Mouse (Mus musculus) small intestine, adult 2 months (tissue): ENCODE data around the gene Satb2. TPM values are rescaled to one million over a fixed set of nuclear protein-coding genes. Genes with fewer than 3 reads are reported as not detected.

Source experiments
- H3K27ac ChIP-seq: fragments of 200-500 bp; 2 replicates; pipeline ENCODE4 v1.5.1; 2012; ENCODE audit warnings: low read depth, low read length, control low read depth, inconsistent platforms; ENCODE audit not compliant: insufficient read depth
- H3K27me3 ChIP-seq: fragments of 200-500 bp; 2 replicates; pipeline ENCODE4 v1.6.1; 2012; ENCODE audit warnings: mild to moderate bottlenecking, moderate library complexity, low read length, inconsistent platforms; ENCODE audit not compliant: control insufficient read depth, insufficient read depth
- H3K36me3 ChIP-seq: fragments of 200-500 bp; 2 replicates; pipeline ENCODE4 v1.6.1; 2012; ENCODE audit warnings: mild to moderate bottlenecking, low read length, control low read depth, inconsistent platforms; ENCODE audit not compliant: control insufficient read depth, insufficient read depth
- H3K4me1 ChIP-seq: fragments of 200-500 bp; 2 replicates; pipeline ENCODE4 v1.6.1; 2012; ENCODE audit warnings: low read length, inconsistent platforms, mixed read lengths; ENCODE audit not compliant: control insufficient read depth, insufficient read depth, insufficient read length
- H3K4me3 ChIP-seq: fragments of 200-500 bp; 2 replicates; pipeline ENCODE4 v1.5.1; 2012; ENCODE audit warnings: low read depth, mild to moderate bottlenecking, control low read depth, inconsistent platforms, low read length, moderate library complexity
- CTCF ChIP-seq: fragments of 200-500 bp; IDR thresholded peaks from 2 replicates; pipeline ENCODE4 v1.5.1; 2012; ENCODE audit warnings: low read depth, mild to moderate bottlenecking, control low read depth, inconsistent platforms, low read length, moderate library complexity, mixed read lengths; ENCODE audit not compliant: insufficient replicate concordance, insufficient read length; ENCODE audit errors: extremely low read depth
- POLR2A ChIP-seq: fragments of 200-500 bp; IDR thresholded peaks from 2 replicates; pipeline ENCODE4 v1.6.1; 2012; ENCODE audit warnings: low read depth, mild to moderate bottlenecking, control low read depth, inconsistent platforms, low read length, moderate library complexity
- WGBS: fragments of 180-500 bp; shearing (Covaris S2); methylation state at CpG from one replicate; pipeline ENCODE4 v1.1.7; 2018; 5-methylcytosine and 5-hydroxymethylcytosine counted together
- polyA plus RNA-seq: library from polyadenylated mRNA; depleted of rRNA; stranded (reverse); fragments of >200 nt; gene quantifications from 2 replicates; pipeline ENCODE4 v1.2.3, GENCODE M21; 2012

The Satb2 gene
- polyA plus RNA-seq, 1 experiment, result 5.2 TPM

GRCm38 (mm10) chr1:56933821-56934220 is 44.6 kb downstream of the Satb2 start:
- H3K4me3 ChIP-seq, result no peak overlapping the region
- H3K36me3 ChIP-seq, result no peaks in the 10 kb centered on the region
- no peaks in the 10 kb centered on the region for H3K27me3 ChIP-seq
- WGBS, result 80% methylated on average over 9 of the region's 9 CpGs
- no peaks in the 10 kb centered on the region for H3K4me1 ChIP-seq
- TF ChIP-seq POLR2A (no peak), CTCF (no peak)
- no peak overlapping the region for H3K27ac ChIP-seq

- WGBS, result 91% methylated on average over 4 of the region's 4 CpGs
- Histone ChIP-seq H3K4me1 (peaks cover 5% of the 10 kb centered on the region; the same call in 1 of the 2 replicates), H3K4me3 (no peak overlapping the region), H3K27me3 (no peaks in the 10 kb centered on the region), H3K36me3 (no peaks in the 10 kb centered on the region), H3K27ac (no peak overlapping the region)
- TF ChIP-seq CTCF, result no peak
- no peak for TF ChIP-seq POLR2A
These were observed 48.4 kb downstream of the Satb2 start for GRCm38 (mm10) chr1:56930096-56930495.

GRCm38 (mm10) chr1:56928731-56929130 is 49.7 kb downstream of the Satb2 start:
- Histone ChIP-seq H3K4me1 (peaks cover 5% of the 10 kb centered on the region; the same call in 1 of the 2 replicates), H3K27me3 (no peaks in the 10 kb centered on the region), H3K27ac (no peak overlapping the region), H3K4me3 (no peak overlapping the region), H3K36me3 (no peaks in the 10 kb centered on the region)
- no peak for TF ChIP-seq POLR2A
- no peak for TF ChIP-seq CTCF
- WGBS, result 86% methylated on average over 9 of the region's 9 CpGs

GRCm38 (mm10) chr1:56920472-56920871 is 58.0 kb downstream of the Satb2 start:
- H3K27me3 ChIP-seq, result no peaks in the 10 kb centered on the region
- H3K27ac ChIP-seq, result no peak overlapping the region
- no peaks in the 10 kb centered on the region for H3K36me3 ChIP-seq
- TF ChIP-seq POLR2A, result no peak
- TF ChIP-seq CTCF, result no peak
- WGBS, result 90% methylated on average over 8 of the region's 8 CpGs
- no peak overlapping the region for H3K4me3 ChIP-seq
- H3K4me1 ChIP-seq, result no peaks in the 10 kb centered on the region

GRCm38 (mm10) chr1:56914279-56914678 is 64.2 kb downstream of the Satb2 start:
- H3K27ac ChIP-seq, result no peak overlapping the region
- no peak overlapping the region for H3K4me3 ChIP-seq
- no peak for TF ChIP-seq CTCF
- no peak for TF ChIP-seq POLR2A
- no peaks in the 10 kb centered on the region for H3K36me3 ChIP-seq
- H3K27me3 ChIP-seq, result no peaks in the 10 kb centered on the region
- 88% methylated on average over 6 of the region's 6 CpGs for WGBS
- H3K4me1 ChIP-seq, result no peaks in the 10 kb centered on the region

- Histone ChIP-seq H3K4me3 (no peak overlapping the region), H3K27ac (no peak overlapping the region), H3K36me3 (peaks cover 2% of the 10 kb centered on the region), H3K4me1 (no peaks in the 10 kb centered on the region; the same call in 1 of the 2 replicates), H3K27me3 (no peaks in the 10 kb centered on the region)
- no peak for TF ChIP-seq POLR2A
- no peak for TF ChIP-seq CTCF
- 36% methylated on average over 3 of the region's 3 CpGs for WGBS
These were observed 77.7 kb downstream of the Satb2 start for GRCm38 (mm10) chr1:56900706-56901287.

GRCm38 (mm10) chr1:56900187-56900586 is 78.3 kb downstream of the Satb2 start:
- WGBS, result 87% methylated on average over 9 of the region's 9 CpGs

More at GRCm38 (mm10) chr1:56900187-56900586, 78.3 kb downstream of the Satb2 start:
- H3K27ac ChIP-seq, result no peak overlapping the region
- H3K36me3 ChIP-seq, result peaks cover 2% of the 10 kb centered on the region
- no peak for TF ChIP-seq CTCF
- no peak for TF ChIP-seq POLR2A
- no peaks in the 10 kb centered on the region for H3K27me3 ChIP-seq
- H3K4me3 ChIP-seq, result no peak overlapping the region
- H3K4me1 ChIP-seq, result no peaks in the 10 kb centered on the region; the same call in 1 of the 2 replicates
